In the genomic region with DNA sequence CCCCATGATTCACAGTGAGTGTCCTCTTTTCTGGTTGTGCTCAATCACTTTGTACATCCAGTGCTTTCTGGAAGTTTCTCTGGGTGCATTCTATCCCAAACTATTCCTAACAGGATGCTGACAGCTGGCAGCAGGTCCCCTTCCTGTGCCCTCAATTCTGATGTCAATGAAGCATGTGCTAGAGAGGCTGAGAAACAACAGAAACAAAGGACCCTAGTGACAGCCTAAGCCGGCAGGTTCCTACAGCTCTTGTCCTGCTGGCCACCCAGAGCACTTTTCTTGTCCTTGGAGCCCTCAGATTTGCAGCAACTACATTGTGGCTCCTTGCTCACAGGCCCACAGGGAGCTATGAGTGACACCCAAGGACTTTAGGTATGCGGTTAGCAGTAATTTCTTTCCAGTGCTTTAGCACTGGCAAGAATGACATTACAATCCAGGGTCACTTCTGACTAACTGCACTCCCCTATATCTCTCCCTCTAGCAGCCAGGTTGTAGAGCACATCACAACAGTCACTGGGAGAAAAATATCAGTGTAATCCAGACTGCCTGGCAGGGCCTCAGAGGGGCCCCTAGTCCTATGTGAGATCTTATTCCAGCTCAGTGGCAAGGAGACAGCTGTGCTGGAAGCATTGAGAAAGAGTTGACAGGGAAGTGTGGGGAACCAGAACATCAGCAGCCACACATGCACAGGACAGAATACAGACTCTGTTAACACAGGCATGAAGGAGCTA, we compare ENCODE assay signal across 19 mouse cellular contexts. TPM values are rescaled to one million over a fixed set of nuclear protein-coding genes. Genes with fewer than 3 reads are reported as not detected.
DNase-seq lines count a peak whose midpoint lies in the region; ATAC-seq and TF ChIP-seq lines count a peak whose summit lies in the region.
"Had no signal": no experiment of that assay in that cellular context is flagged by ENCODE, and none has a peak within 500 bp of the region (broad histone marks: within the 10 kb centered on the region; RNA-seq: fewer than 3 reads in every experiment).

No protein-coding gene starts in this region.

- no peak overlapping the region for H3K4me2 ChIP-seq in hindbrain, postnatal 0 days (ENCODE audit: low read depth, low read length)
- H3K4me2 ChIP-seq in midbrain, embryonic 11.5 days: no peak overlapping the region
- no peak overlapping the region for H3K4me2 ChIP-seq in midbrain, embryonic 13.5 days (replicated peaks)
- H3K4me2 ChIP-seq: hindbrain, embryonic 12.5 days; intestine, embryonic 15.5 days; limb, embryonic 15.5 days; neural tube, embryonic 12.5 days had no signal

- no peak overlapping the region for H3K4me3 ChIP-seq in gastrocnemius, adult 2 months
- H3K4me3 ChIP-seq in hindbrain, embryonic 10.5 days: no peak overlapping the region
- H3K4me3 ChIP-seq in hindbrain, postnatal 0 days (ENCODE audit: low read length): no peak overlapping the region
- H3K4me3 ChIP-seq in midbrain, embryonic 11.5 days (ENCODE audit: low read depth, low read length): no peak overlapping the region
- no peak overlapping the region for H3K4me3 ChIP-seq in midbrain, embryonic 13.5 days (replicated peaks)
- H3K4me3 ChIP-seq: erythroblast, embryonic 14.5 days; hindbrain, embryonic 12.5 days; intestine, embryonic 15.5 days; limb, embryonic 15.5 days; neural tube, embryonic 12.5 days had no signal

- TF ChIP-seq CTCF in gastrocnemius, adult 2 months (IDR thresholded peaks at IDR 0.05): no peak
- no peak for TF ChIP-seq CTCF in hindbrain, postnatal 0 days (IDR thresholded peaks at IDR 0.05; ENCODE audit: low read depth)

- no peaks in the 10 kb centered on the region for H3K9me3 ChIP-seq in hindbrain, embryonic 10.5 days
- H3K9me3 ChIP-seq in hindbrain, postnatal 0 days (ENCODE audit: low read length): no peaks in the 10 kb centered on the region
- H3K9me3 ChIP-seq in midbrain, embryonic 11.5 days (ENCODE audit: control insufficient read depth, low read length): no peaks in the 10 kb centered on the region
- no peaks in the 10 kb centered on the region for H3K9me3 ChIP-seq in midbrain, embryonic 13.5 days
- H3K9me3 ChIP-seq: hindbrain, embryonic 12.5 days; intestine, embryonic 15.5 days; limb, embryonic 15.5 days; neural tube, embryonic 12.5 days had no signal

- no peaks in the 10 kb centered on the region for H3K27me3 ChIP-seq in hindbrain, embryonic 10.5 days (ENCODE audit: insufficient read depth, poor library complexity, severe bottlenecking)
- H3K27me3 ChIP-seq in hindbrain, postnatal 0 days (ENCODE audit: insufficient read depth, low read length): no peaks in the 10 kb centered on the region
- H3K27me3 ChIP-seq in midbrain, embryonic 11.5 days (ENCODE audit: control insufficient read depth, insufficient read depth, low read length): no peaks in the 10 kb centered on the region
- H3K27me3 ChIP-seq in midbrain, embryonic 13.5 days: no peaks in the 10 kb centered on the region
- H3K27me3 ChIP-seq: hindbrain, embryonic 12.5 days; intestine, embryonic 15.5 days; limb, embryonic 15.5 days; neural tube, embryonic 12.5 days; Patski had no signal

- H3K27ac ChIP-seq in gastrocnemius, adult 2 months: peak overlapping the region; percentile 49
- H3K27ac ChIP-seq in hindbrain, embryonic 10.5 days: 0 out of 2 replicates have a peak overlapping the region, but pooled peaks have one; percentile 35
- no peak overlapping the region for H3K27ac ChIP-seq in hindbrain, postnatal 0 days
- H3K27ac ChIP-seq in midbrain, embryonic 11.5 days (ENCODE audit: low read depth, low read length): no peak overlapping the region
- no peak overlapping the region for H3K27ac ChIP-seq in midbrain, embryonic 13.5 days
- H3K27ac ChIP-seq: hindbrain, embryonic 12.5 days; intestine, embryonic 15.5 days; limb, embryonic 15.5 days; neural tube, embryonic 12.5 days had no signal

- peak; percentile 28 for DNase-seq in gastrocnemius, adult 2 months
- no peak for DNase-seq in gastrocnemius, postnatal 10 days
- no peak for DNase-seq in hindbrain, embryonic 10.5 days (ENCODE audit: low spot score)
- no peak for DNase-seq in hindbrain, postnatal 0 days (ENCODE audit: low spot score)
- DNase-seq in midbrain, embryonic 11.5 days (ENCODE audit: low spot score, missing footprints): peak; percentile 47
- no peak for DNase-seq in thymus, postnatal 0 days (ENCODE audit: low spot score)
- DNase-seq: B cell, adult 2 months; cerebellum, postnatal 10 days; gastrocnemius, postnatal 14 days; right cerebral cortex, postnatal 4 days had no signal

- H3K36me3 ChIP-seq in hindbrain, embryonic 10.5 days: no peaks in the 10 kb centered on the region
- no peaks in the 10 kb centered on the region for H3K36me3 ChIP-seq in hindbrain, postnatal 0 days (ENCODE audit: insufficient read depth, low read length)
- no peaks in the 10 kb centered on the region for H3K36me3 ChIP-seq in midbrain, embryonic 11.5 days (ENCODE audit: control insufficient read depth, insufficient read depth, low read length)
- H3K36me3 ChIP-seq in midbrain, embryonic 13.5 days: no peaks in the 10 kb centered on the region
- H3K36me3 ChIP-seq: hindbrain, embryonic 12.5 days; intestine, embryonic 15.5 days; limb, embryonic 15.5 days; neural tube, embryonic 12.5 days had no signal

- WGBS in hindbrain, embryonic 10.5 days: 47% methylated on average over 2 of the region's 2 CpGs
- 55% methylated on average over 2 of the region's 2 CpGs for WGBS in hindbrain, postnatal 0 days
- 56% methylated on average over 2 of the region's 2 CpGs for WGBS in midbrain, embryonic 11.5 days
- 53% methylated on average over 2 of the region's 2 CpGs for WGBS in midbrain, embryonic 13.5 days

- peaks cover 19% of the 10 kb centered on the region for H3K4me1 ChIP-seq in hindbrain, embryonic 10.5 days (replicated peaks)
- H3K4me1 ChIP-seq in hindbrain, postnatal 0 days (ENCODE audit: insufficient read depth, low read length): no peaks in the 10 kb centered on the region
- peaks cover 4% of the 10 kb centered on the region for H3K4me1 ChIP-seq in midbrain, embryonic 11.5 days (ENCODE audit: control insufficient read depth, insufficient read depth, low read length)
- H3K4me1 ChIP-seq in midbrain, embryonic 13.5 days (replicated peaks): peaks cover 6% of the 10 kb centered on the region; the same call in 1 of the 2 replicates
- H3K4me1 ChIP-seq: neural tube, embryonic 12.5 days had no signal

- intact Hi-C loops in gastrocnemius, adult 2 months (cut with DNase I): no loop called here

- ATAC-seq in hindbrain, postnatal 0 days: no peak
- no peak for ATAC-seq in midbrain, embryonic 11.5 days (ENCODE audit: low FRiP score)
- no peak for ATAC-seq in midbrain, embryonic 13.5 days
- no peak for ATAC-seq in megakaryocyte, adult 5-6 weeks (ENCODE audit: poor library complexity, severe bottlenecking)
- ATAC-seq: forebrain, embryonic 16.5 days; intestine, embryonic 15.5 days; Patski had no signal

- H3K9ac ChIP-seq in hindbrain, postnatal 0 days (replicated peaks; ENCODE audit: low read length): no peak overlapping the region
- no peak overlapping the region for H3K9ac ChIP-seq in midbrain, embryonic 11.5 days (ENCODE audit: low read length)
- no peak overlapping the region for H3K9ac ChIP-seq in midbrain, embryonic 13.5 days (replicated peaks)
- H3K9ac ChIP-seq: hindbrain, embryonic 12.5 days; intestine, embryonic 15.5 days; limb, embryonic 15.5 days; neural tube, embryonic 12.5 days had no signal

RNA-seq across cellular contexts. Expression of a gene that starts 37.2 kb away (rescaled TPM):
- total RNA-seq in gastrocnemius, adult 2 months (2021): not detected
- not detected for total RNA-seq in gastrocnemius, postnatal 10 days (2021)
- 1.7 and 2.7 TPM in 2 replicates for polyA plus RNA-seq in hindbrain, embryonic 10.5 days (2016; fragmentation: Nextera tagmentation; extraction: Ambion mirVana)
- 4.1 and 4.3 TPM in 2 replicates for total RNA-seq in hindbrain, postnatal 0 days (2014; rRNA removed)
- polyA plus RNA-seq in hindbrain, postnatal 0 days (2015; fragmentation: Nextera tagmentation; extraction: Ambion mirVana): 0.50 and 1.0 TPM in 2 replicates
- 0.99 and 1.1 TPM in 2 replicates for polyA plus RNA-seq in midbrain, embryonic 11.5 days (2014; fragmentation: Nextera tagmentation; extraction: Ambion mirVana)
- polyA plus RNA-seq in midbrain, embryonic 13.5 days (2015; fragmentation: Nextera tagmentation; extraction: Ambion mirVana): 0.47 and 0.66 TPM in 2 replicates
- not detected in 2 replicates for total RNA-seq in megakaryocyte, adult 5-6 weeks (2015)
- total RNA-seq in megakaryocyte, adult 5-6 weeks (2017): not detected in 2 replicates
- not detected in 2 replicates for polyA plus RNA-seq in thymus, postnatal 0 days (2015; fragmentation: Nextera tagmentation; extraction: Ambion mirVana)
- total RNA-seq: gastrocnemius, postnatal 14 days had no signal
- polyA plus RNA-seq: erythroblast, embryonic 14.5 days; Patski had no signal

Comparison
In these comparisons a context has a peak if more than half of its experiments do, and no peak if none do; other contexts are left out.
1. DNase-seq: peak in gastrocnemius, adult 2 months (single experiment) and midbrain, embryonic 11.5 days (single experiment); none in gastrocnemius, postnatal 10 days (single experiment), hindbrain, embryonic 10.5 days (single experiment), hindbrain, postnatal 0 days (single experiment) and thymus, postnatal 0 days (single experiment).
2. H3K27ac ChIP-seq: peak in gastrocnemius, adult 2 months (single experiment) and hindbrain, embryonic 10.5 days (single experiment); none in hindbrain, postnatal 0 days (single experiment), midbrain, embryonic 11.5 days (single experiment) and midbrain, embryonic 13.5 days (single experiment).